Mouse (Mus musculus) CH12F3 (cell line): Measurements from ENCODE around the gene Tgm5.
"Not testable (repeated sequence)": the region's sequence is repeated elsewhere in the genome, so short reads cannot be mapped to it uniquely, and the experiment has no call there.

Experiments
- in situ Hi-C: fragments of 300-500 bp; cut with MboI; formaldehyde crosslinking; loops from 2 replicates; pipeline ENCODE4 v1.14.3; 2020; ENCODE audit warnings: low sequenced_read_pairs

Tgm5 gene

GRCm38 (mm10) chr2:121045653-121046052, 40.0 kb downstream of the Tgm5 start:
- in situ Hi-C loops, result no loop called here

- in situ Hi-C loops, result no loop called here
Measured at GRCm38 (mm10) chr2:121041098-121041497, 44.5 kb downstream of the Tgm5 start.

- in situ Hi-C loops, result no loop called here
Measured at GRCm38 (mm10) chr2:121039382-121039781, 46.3 kb downstream of the Tgm5 start.

GRCm38 (mm10) chr2:121038851-121039250, 46.8 kb downstream of the Tgm5 start:
- in situ Hi-C loops, result not testable (repeated sequence)

- in situ Hi-C loops, result no loop called here
Measured at GRCm38 (mm10) chr2:121036733-121037341, 48.8 kb downstream of the Tgm5 start, which contains the start of gene Epb42. TSS of gene Epb42 (minus strand) at chr2:121037072.

- in situ Hi-C loops, result no loop called here
Measured at GRCm38 (mm10) chr2:121022918-121023317, 62.7 kb downstream of the Tgm5 start.

- in situ Hi-C loops, result no loop called here
Measured at GRCm38 (mm10) chr2:121017151-121017550, 68.5 kb downstream of the Tgm5 start.

GRCm38 (mm10) chr2:121016226-121016625, 69.4 kb downstream of the Tgm5 start:
- in situ Hi-C loops, result no loop called here

- in situ Hi-C loops, result no loop called here
Measured at GRCm38 (mm10) chr2:121015507-121015906, 70.1 kb downstream of the Tgm5 start.

- in situ Hi-C loops, result no loop called here
Measured at GRCm38 (mm10) chr2:121012676-121013075, 73.0 kb downstream of the Tgm5 start.

GRCm38 (mm10) chr2:121009071-121009677, 76.5 kb downstream of the Tgm5 start:
- in situ Hi-C loops, result no loop called here

GRCm38 (mm10) chr2:121008664-121009007, 77.0 kb downstream of the Tgm5 start:
- in situ Hi-C loops, result no loop called here

GRCm38 (mm10) chr2:121007925-121008663, 77.5 kb downstream of the Tgm5 start, which contains the start of gene Ccndbp1:
TSS of gene Ccndbp1 (plus strand) at chr2:121008403.
- in situ Hi-C loops, result no loop called here

GRCm38 (mm10) chr2:121006986-121007385, 78.7 kb downstream of the Tgm5 start:
- in situ Hi-C loops, result no loop called here

GRCm38 (mm10) chr2:121004018-121004811, 81.4 kb downstream of the Tgm5 start:
- in situ Hi-C loops, result no loop called here

- in situ Hi-C loops, result no loop called here
Measured at GRCm38 (mm10) chr2:121003586-121003985, 82.1 kb downstream of the Tgm5 start.

GRCm38 (mm10) chr2:120998863-120999262, 86.8 kb downstream of the Tgm5 start:
- in situ Hi-C loops, result no loop called here

- in situ Hi-C loops, result not testable (repeated sequence)
Measured at GRCm38 (mm10) chr2:120996607-120997006, 89.0 kb downstream of the Tgm5 start.
